Mouse (Mus musculus): Measurements from ENCODE around the gene Rnf44.

Gene Rnf44

DNA sequence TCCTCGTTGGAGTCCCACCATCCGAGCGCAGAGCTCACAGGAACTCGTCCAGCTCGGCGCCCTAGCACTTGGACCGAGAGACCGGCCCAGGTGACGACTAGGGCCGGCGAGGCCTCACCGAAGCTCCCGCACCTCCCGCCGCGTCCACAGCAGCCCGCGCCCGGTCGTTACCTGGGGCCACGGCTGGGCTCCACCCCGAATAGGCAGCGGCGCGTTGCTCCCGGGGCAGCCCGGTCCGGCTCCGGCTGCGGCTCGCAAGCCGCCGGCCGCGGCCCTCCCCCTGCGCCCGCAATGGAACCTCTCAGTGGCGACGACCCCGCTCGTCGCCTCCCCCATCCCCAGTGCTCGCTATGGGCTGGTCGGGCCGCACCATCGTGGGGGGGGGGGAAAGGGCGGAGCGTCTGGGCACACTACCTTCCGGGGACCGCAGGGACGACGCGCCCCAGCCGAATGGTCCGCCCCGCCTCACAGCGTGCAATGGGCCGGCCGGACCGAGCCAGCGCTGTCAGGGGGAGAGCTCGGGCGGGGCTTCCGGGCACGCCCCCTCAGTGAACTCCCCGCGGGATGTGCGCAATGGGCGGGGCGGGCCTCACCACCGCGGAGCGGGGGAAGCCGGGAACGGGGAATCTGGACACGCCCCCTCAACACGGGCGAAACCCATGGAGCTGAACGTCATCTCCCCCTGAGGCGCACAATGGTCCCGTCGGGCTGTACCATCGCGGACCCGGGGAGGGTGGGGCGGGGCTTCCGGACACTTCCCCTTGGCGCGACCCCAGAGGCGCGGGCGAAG is at the start of gene Rnf44:
Rnf44 (minus strand) TSS at position 350 of the 790 bp plus-strand sequence.
- peak; percentile 98 to 99 for DNase-seq

- DNase-seq: no peak
These were observed 44.5 kb upstream of the Rnf44 start for GRCm38 (mm10) chr13:54738213-54738601.

GRCm38 (mm10) chr13:54737488-54738212 is 43.9 kb upstream of the Rnf44 start:
- DNase-seq: no peak

- DNase-seq: no peak
These were observed 43.2 kb upstream of the Rnf44 start for GRCm38 (mm10) chr13:54736931-54737330.

GRCm38 (mm10) chr13:54726131-54726530 is 32.4 kb upstream of the Rnf44 start:
- DNase-seq: no peak

- no peak for DNase-seq
These were observed 29.4 kb upstream of the Rnf44 start for GRCm38 (mm10) chr13:54723143-54723542.

DNA sequence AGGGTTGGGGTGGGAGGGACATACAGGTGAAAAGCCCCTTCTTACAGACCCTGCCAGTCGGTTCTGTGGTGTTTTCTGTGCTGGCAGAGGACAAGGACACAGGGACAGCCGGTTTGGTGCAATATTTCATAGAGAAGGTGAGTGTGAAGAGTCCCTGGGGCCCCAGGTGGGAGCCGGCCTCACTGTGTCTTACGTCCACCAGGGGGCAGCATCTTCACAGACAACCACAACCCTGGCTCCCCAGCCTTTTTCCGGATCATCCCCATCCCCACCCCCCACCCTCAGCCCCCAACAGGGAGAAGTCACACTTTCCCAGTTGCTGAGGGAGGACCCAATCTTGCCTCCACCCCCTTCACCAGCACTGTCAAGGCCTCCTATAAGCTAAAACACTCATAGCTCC is 23.2 kb upstream of the Rnf44 start:
- DNase-seq: peak in 1 of 2 experiments; percentile 56

DNA sequence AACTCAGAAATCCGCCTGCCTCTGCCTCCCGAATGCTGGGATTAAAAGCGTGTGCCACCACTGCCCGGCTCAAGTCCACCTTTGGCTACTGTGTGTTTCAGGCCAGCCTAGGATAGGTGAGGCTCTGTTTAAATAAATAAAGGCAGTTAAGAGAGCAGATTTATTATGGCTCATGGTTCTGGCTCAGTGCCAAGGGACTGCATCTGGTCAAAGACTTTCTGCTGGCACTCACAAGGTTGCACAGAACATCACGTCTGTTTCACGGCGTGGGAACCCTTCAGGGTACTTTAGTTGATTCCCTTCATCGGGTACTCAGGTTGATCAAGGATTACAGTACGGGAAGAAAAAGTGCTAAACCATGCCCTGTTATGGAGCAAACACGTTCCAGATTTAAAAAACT is 21.3 kb upstream of the Rnf44 start:
- DNase-seq: no peak

DNA sequence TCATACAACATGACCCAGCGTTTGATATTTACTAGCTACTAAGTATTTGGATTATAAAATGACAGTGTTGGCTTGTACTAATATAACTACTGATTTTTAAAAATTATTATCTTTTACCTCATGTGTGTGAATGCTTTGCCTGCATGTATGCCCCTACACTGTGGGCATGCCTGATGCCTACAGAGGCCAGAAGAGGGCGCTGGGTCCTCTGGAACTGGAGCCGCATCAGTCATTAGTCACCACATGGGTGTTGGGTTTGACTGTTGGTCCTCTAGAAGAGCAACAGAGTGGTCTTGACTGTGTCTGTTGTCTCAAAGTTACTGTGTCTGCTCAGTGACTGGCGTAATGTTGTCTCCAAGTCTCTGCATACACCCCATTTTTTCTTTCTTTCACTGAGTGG is 20.7 kb upstream of the Rnf44 start:
- no peak for DNase-seq

GRCm38 (mm10) chr13:54710866-54711265 is 17.2 kb upstream of the Rnf44 start:
- no peak for DNase-seq

DNA sequence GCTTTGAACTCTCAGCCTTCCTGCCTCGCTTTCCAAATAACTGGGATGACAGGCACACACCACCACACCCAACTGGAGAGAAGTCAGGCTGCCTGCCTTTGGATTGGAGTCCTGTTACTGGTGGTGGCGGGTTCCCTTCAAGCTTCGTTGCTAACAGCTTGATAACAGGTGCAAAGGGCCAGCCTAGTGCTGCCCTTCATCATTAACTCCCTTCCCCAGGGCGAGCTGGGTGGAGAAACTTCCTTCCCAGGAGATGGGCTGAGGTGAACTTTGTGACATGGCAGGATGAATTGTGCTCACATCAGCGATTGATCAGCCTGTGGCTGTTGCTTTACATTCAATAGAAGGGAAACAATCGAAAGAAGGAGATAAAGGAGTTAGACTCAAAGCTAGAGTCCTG is 11.2 kb upstream of the Rnf44 start:
- DNase-seq: no peak

- no peak for DNase-seq
These were observed 8.8 kb upstream of the Rnf44 start for GRCm38 (mm10) chr13:54702507-54702906.

GRCm38 (mm10) chr13:54701243-54701642 is 7.5 kb upstream of the Rnf44 start, which contains the start of gene Cdhr2:
Gene Cdhr2 (plus strand): TSS chr13:54701461.
- DNase-seq: no peak

DNA sequence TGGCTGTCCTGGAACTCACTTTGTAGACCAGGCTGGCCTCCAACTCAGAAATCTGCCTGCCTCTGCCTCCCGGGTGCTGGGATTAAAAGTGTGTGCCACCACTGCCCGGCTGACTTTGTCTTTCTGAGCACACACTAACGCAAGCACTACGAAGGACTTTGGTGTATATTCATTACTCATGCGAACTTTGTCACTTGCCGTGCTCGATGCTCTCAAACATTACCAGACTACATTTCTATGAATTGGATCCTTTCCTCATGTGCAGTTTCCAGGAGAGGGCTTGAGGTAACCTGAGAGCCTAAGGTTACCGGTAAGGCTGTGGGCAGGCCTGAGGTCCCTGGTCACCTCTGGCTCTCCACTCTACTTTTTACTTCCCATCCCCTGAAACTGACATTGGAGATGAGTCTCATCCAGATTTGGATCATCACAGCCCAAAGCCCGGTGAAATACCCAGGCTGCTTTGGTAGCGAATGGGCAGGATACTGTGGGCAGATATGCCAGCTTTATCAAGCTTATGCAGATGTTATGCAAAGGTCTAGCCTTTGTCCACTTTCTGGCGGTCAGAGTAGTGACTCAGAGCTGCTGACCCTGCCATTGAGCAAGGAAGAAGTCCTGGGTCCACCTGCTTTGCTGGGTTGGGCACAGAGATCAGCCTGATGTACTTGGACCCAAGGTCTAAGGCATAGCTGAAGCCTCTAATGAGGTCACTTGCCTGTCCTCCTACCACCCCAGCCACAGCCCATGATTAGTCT is 1.9 kb upstream of the Rnf44 start:
- DNase-seq: no peak

DNA sequence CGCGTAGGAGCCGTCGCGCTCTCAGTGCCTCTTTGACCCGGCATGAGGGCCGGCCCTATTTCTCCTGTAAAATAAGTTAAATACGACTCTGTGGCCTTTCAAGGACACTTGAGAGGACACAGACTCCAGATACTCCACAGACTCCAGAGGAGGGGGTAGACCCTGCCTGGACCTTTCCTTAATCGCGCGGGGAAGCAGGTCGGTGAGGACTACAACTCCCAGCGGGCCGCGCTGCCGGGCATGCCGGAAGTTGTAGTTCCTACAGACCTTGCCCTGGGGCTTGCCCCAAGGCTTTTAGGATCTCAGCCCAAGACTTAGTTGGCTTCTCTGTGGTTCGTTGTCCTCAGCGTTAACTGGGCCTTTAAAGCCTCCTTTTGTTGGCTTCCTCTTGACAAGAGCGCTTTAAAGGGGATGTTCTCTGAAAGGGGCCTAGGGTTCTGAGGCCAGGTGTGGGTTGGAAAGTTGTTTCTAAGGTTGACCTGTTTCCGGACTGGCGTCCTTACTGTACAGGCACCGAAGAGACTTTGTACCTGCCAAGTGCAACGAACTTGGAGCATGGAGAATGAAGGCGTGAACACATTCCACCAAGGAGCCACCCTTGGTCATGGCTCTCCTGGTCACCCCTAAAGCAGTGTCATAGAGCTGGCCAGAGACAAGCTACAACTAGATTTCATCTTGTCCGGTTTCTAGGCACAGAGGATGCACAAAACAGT is 797 bp upstream of the Rnf44 start:
- DNase-seq: peak; percentile 85 to 89

- DNase-seq: no peak
These were observed 773 bp downstream of the Rnf44 start for GRCm38 (mm10) chr13:54692711-54693557.

DNA sequence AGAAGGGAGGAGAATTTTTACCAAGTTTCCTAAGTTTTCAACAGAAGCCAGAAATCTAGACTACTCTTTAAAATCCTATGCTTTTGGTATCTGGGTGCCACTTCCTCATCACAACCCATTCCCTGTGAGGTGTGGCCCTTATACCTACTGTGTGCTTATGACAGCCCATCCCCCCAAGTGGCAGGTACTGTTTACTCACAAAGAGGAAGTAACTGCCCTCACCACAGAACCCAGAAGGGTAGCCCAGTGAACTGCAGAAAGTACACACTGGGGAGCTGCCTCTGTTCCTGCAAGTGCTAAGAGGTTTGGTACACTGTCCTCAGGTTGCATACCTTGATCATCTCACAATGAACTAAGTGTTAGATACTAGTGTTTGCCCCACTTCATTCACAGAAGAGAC is 2.0 kb downstream of the Rnf44 start:
- DNase-seq: peak; percentile 41 to 44

- no peak for DNase-seq
These were observed 3.5 kb downstream of the Rnf44 start for GRCm38 (mm10) chr13:54690151-54690740.

DNA sequence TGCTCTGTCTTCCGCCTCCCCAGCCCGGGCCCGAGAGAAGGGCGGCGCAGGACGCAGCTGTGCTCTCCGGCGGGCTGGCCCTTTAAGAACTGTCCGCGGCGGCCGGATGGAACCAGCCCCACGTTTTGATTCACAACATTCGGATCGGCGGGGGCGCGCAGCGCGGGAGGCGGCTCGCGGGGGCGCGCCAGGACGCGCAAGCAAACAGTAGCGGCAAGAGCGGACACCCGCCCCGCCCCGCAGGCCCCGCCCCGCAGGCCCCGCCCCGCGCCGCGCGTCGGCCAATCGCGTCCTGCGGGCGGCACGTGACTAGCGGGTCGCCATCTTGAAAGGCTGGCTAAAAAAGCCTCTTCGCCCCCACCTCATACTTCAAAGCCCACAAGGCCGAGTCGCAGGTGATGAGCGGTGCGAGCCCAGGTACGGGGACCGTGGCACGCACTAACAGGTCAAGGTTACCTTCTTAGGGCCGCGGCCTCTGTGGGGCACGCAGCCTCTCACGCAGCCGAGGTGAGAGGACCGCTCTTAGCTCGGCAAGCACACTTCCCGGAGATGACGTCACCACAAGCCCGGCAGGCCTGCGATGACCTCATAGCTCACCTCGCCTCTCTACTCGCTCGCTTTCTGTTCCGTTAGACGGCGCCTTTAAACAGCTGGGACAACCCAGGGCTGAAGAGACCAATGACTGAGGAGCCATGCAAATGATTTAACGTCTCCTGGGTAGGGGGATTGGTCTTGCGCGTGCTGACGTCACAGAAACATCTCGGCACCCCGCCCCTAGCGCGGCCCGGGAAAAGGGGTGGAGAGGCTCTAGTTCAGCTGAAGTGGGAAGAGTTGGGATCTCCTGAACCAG is 5.9 kb downstream of the Rnf44 start:
- peak; percentile 95 to 97 for DNase-seq

GRCm38 (mm10) chr13:54687096-54687495 is 6.6 kb downstream of the Rnf44 start:
- peak; percentile 76 to 81 for DNase-seq
